Mouse (Mus musculus): ENCODE data around the gene Acss1. TPM values are rescaled to one million over a fixed set of nuclear protein-coding genes. Genes with fewer than 3 reads are reported as not detected.

The Acss1 gene
- polyA plus RNA-seq, 1 experiment from 2014 or later, result 22.2 TPM

GRCm38 (mm10) chr2:150675525-150675924 lies 7.2 kb upstream of the Acss1 start:
- H3K27ac ChIP-seq, result no peak overlapping the region
- TF ChIP-seq CTCF (IDR thresholded peaks at IDR 0.05; ENCODE audit: low read depth), result 0 out of 2 replicates have a peak, but pooled peaks have one; percentile 35
- H3K9ac ChIP-seq (ENCODE audit: low read depth, low read length), result no peak overlapping the region

GRCm38 (mm10) chr2:150674900-150675299 lies 6.6 kb upstream of the Acss1 start:
- H3K27me3 ChIP-seq (ENCODE audit: insufficient read depth, low read length), result 0 out of 2 replicates have a peak, but pooled peaks cover 2% of the 10 kb centered on the region
- peak; percentile 83 for ATAC-seq (replicated peaks; ENCODE audit: low FRiP score, low read depth)
- TF ChIP-seq CTCF (IDR thresholded peaks at IDR 0.05; ENCODE audit: low read depth), result peak; percentile 89
- no peaks in the 10 kb centered on the region for H3K36me3 ChIP-seq (ENCODE audit: insufficient read depth, low read length)
- no peaks in the 10 kb centered on the region for H3K9me3 ChIP-seq (replicated peaks; ENCODE audit: low read length)
- H3K27ac ChIP-seq, result no peak overlapping the region
- no peaks in the 10 kb centered on the region for H3K4me1 ChIP-seq (replicated peaks; ENCODE audit: insufficient read depth, low read length)
- no peak overlapping the region for H3K4me2 ChIP-seq (ENCODE audit: low read length)
- no peak overlapping the region for H3K9ac ChIP-seq (ENCODE audit: low read depth, low read length)
- no peak overlapping the region for H3K4me3 ChIP-seq (replicated peaks; ENCODE audit: low read depth, low read length)
- peak; percentile 87 for DNase-seq (ENCODE audit: low spot score)
- WGBS, result 0% methylated on average over 2 of the region's 2 CpGs

More at GRCm38 (mm10) chr2:150675525-150675924, 7.2 kb upstream of the Acss1 start:
- Histone ChIP-seq H3K36me3 (ENCODE audit: insufficient read depth, low read length) (no peaks in the 10 kb centered on the region), H3K4me1 (replicated peaks; ENCODE audit: insufficient read depth, low read length) (no peaks in the 10 kb centered on the region), H3K9me3 (replicated peaks; ENCODE audit: low read length) (no peaks in the 10 kb centered on the region), H3K27me3 (ENCODE audit: insufficient read depth, low read length) (0 out of 2 replicates have a peak, but pooled peaks cover 2% of the 10 kb centered on the region), H3K4me3 (replicated peaks; ENCODE audit: low read depth, low read length) (no peak overlapping the region), H3K4me2 (ENCODE audit: low read length) (no peak overlapping the region)
- ATAC-seq (replicated peaks; ENCODE audit: low FRiP score, low read depth), result no peak
- no peak for DNase-seq (ENCODE audit: low spot score)
- 12% methylated on average over 1 of the region's 1 CpGs for WGBS

GRCm38 (mm10) chr2:150673929-150674328 lies 5.6 kb upstream of the Acss1 start:
- Histone ChIP-seq H3K9ac (ENCODE audit: low read depth, low read length) (no peak overlapping the region), H3K27ac (no peak overlapping the region), H3K4me1 (replicated peaks; ENCODE audit: insufficient read depth, low read length) (no peaks in the 10 kb centered on the region), H3K9me3 (replicated peaks; ENCODE audit: low read length) (no peaks in the 10 kb centered on the region), H3K4me3 (replicated peaks; ENCODE audit: low read depth, low read length) (no peak overlapping the region), H3K36me3 (ENCODE audit: insufficient read depth, low read length) (no peaks in the 10 kb centered on the region), H3K4me2 (ENCODE audit: low read length) (no peak overlapping the region), H3K27me3 (ENCODE audit: insufficient read depth, low read length) (0 out of 2 replicates have a peak, but pooled peaks cover 2% of the 10 kb centered on the region)
- DNase-seq (ENCODE audit: low spot score) (no peak), ATAC-seq (replicated peaks; ENCODE audit: low FRiP score, low read depth) (no peak)
- WGBS, result 89% methylated on average over 11 of the region's 11 CpGs
- TF ChIP-seq CTCF (IDR thresholded peaks at IDR 0.05; ENCODE audit: low read depth), result no peak

DNA sequence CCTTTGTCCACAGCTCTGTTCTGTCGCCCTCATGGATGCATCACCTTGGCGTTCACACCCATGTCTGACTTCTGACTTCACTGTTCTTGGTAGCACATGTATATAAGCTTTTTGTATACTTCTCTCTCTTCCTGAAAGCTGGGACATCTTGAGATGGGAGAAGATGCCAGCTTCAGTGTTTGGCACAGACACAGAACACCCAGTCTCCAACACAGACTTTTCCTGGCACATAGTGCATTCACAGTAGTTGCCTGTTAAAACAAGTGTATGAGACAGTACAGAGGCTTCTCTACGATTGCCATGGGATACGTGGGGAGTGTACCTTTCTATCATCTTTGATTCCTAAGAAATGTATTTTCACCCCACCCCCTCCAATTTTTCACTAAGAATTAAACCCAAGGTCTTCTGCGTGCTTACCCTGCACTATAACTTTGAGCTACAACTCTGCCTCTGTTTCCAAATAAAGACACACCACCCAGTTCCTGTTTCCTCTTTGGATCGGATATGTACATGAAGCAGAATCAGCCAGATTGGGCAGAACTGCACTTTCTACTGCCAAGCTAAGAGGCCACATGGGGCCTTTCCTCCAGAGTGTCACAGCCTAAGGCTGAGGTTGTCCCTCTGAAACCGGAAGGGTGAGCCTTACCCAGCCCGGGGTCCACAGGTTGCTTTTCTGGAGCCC lies 3.5 kb upstream of the Acss1 start:
- Histone ChIP-seq H3K4me1 (replicated peaks; ENCODE audit: insufficient read depth, low read length) (peaks cover 5% of the 10 kb centered on the region; the same call in 1 of the 2 replicates), H3K27me3 (ENCODE audit: insufficient read depth, low read length) (0 out of 2 replicates have a peak, but pooled peaks cover 2% of the 10 kb centered on the region), H3K9me3 (replicated peaks; ENCODE audit: low read length) (no peaks in the 10 kb centered on the region), H3K9ac (ENCODE audit: low read depth, low read length) (no peak overlapping the region), H3K27ac (no peak overlapping the region), H3K4me3 (replicated peaks; ENCODE audit: low read depth, low read length) (no peak overlapping the region), H3K36me3 (ENCODE audit: insufficient read depth, low read length) (no peaks in the 10 kb centered on the region), H3K4me2 (ENCODE audit: low read length) (no peak overlapping the region)
- 78% methylated on average over 8 of the region's 8 CpGs for WGBS
- TF ChIP-seq CTCF (IDR thresholded peaks at IDR 0.05; ENCODE audit: low read depth), result no peak
- ATAC-seq (replicated peaks; ENCODE audit: low FRiP score, low read depth), result no peak
- no peak for DNase-seq (ENCODE audit: low spot score)

- Histone ChIP-seq H3K9me3 (replicated peaks; ENCODE audit: low read length) (no peaks in the 10 kb centered on the region), H3K9ac (ENCODE audit: low read depth, low read length) (no peak overlapping the region), H3K4me3 (replicated peaks; ENCODE audit: low read depth, low read length) (no peak overlapping the region), H3K27ac (no peak overlapping the region), H3K36me3 (ENCODE audit: insufficient read depth, low read length) (no peaks in the 10 kb centered on the region), H3K4me1 (replicated peaks; ENCODE audit: insufficient read depth, low read length) (peaks cover 5% of the 10 kb centered on the region; the same call in 1 of the 2 replicates), H3K27me3 (ENCODE audit: insufficient read depth, low read length) (0 out of 2 replicates have a peak, but pooled peaks cover 2% of the 10 kb centered on the region), H3K4me2 (ENCODE audit: low read length) (no peak overlapping the region)
- no peak for DNase-seq (ENCODE audit: low spot score)
- no peak for ATAC-seq (replicated peaks; ENCODE audit: low FRiP score, low read depth)
- 79% methylated on average over 1 of the region's 1 CpGs for WGBS
- no peak for TF ChIP-seq CTCF (IDR thresholded peaks at IDR 0.05; ENCODE audit: low read depth)
These were observed 2.6 kb upstream of the Acss1 start for GRCm38 (mm10) chr2:150670926-150671325.

- Histone ChIP-seq H3K9me3 (replicated peaks; ENCODE audit: low read length) (no peaks in the 10 kb centered on the region), H3K4me1 (replicated peaks; ENCODE audit: insufficient read depth, low read length) (peaks cover 5% of the 10 kb centered on the region; the same call in 1 of the 2 replicates), H3K36me3 (ENCODE audit: insufficient read depth, low read length) (no peaks in the 10 kb centered on the region), H3K27me3 (ENCODE audit: insufficient read depth, low read length) (0 out of 2 replicates have a peak, but pooled peaks cover 2% of the 10 kb centered on the region), H3K4me2 (ENCODE audit: low read length) (no peak overlapping the region), H3K27ac (no peak overlapping the region), H3K9ac (ENCODE audit: low read depth, low read length) (no peak overlapping the region), H3K4me3 (replicated peaks; ENCODE audit: low read depth, low read length) (no peak overlapping the region)
- WGBS, result 61% methylated on average over 2 of the region's 2 CpGs
- ATAC-seq (replicated peaks; ENCODE audit: low FRiP score, low read depth) (no peak), DNase-seq (ENCODE audit: low spot score) (no peak)
- TF ChIP-seq CTCF (IDR thresholded peaks at IDR 0.05; ENCODE audit: low read depth), result no peak
These were observed 1.2 kb upstream of the Acss1 start for GRCm38 (mm10) chr2:150669454-150670045.
